Mouse (Mus musculus) cerebellum, adult (tissue): ENCODE results near the gene Olfr923.
"Not testable (repeated sequence)": the region's sequence is repeated elsewhere in the genome, so short reads cannot be mapped to it uniquely, and the experiment has no call there.

Source experiments
- ATAC-seq: cut with Nextera tagmentation; 2 replicates; pipeline ENCODE4 v1.9.2; 2017; ENCODE audit warnings: mild to moderate bottlenecking, moderate library complexity, mixed read lengths; ENCODE audit not compliant: insufficient number of reproducible peaks, low FRiP score, low TSS enrichment

The Olfr923 gene

DNA sequence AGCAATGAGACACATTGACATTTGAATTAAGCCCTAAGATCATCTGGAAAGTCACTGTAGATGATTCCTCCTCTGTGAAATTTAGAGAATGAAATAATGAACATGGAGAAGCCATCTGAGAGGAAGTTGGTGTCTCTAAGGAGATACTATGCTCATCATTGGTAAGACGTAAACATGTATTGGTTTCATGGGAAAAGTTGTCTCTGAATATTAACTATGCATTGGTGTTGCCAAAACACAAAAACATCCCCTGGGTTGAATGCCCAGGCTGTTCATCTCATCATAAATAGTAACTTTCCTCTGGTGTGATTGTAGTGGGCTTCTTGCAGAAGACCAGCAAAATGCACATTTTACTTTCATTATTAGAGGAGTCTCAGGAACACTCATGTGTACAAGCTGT lies at the start of gene Olfr923:
Gene Olfr923, plus strand, starts transcription at position 301 of the 400 bp plus-strand sequence.
- no peak for ATAC-seq

DNA sequence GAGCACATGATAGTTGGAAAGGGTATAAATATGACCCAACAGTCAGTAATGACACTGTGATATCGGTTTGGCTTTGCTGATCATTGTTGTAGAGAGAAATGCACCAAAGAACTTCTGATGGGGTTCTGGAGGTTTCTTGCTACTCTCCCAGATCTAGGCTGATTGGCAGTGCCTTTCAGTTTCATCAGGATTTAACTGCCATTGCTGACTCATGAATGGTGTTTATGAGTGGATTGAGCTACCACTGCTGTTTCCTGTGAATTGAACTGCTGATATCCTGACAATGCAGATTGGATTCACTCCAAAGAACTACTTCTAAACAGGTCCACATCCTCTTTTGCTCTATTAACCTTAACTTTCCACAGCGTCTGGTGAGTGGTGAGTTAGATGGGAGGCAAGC lies 33.7 kb upstream of the Olfr923 start:
- ATAC-seq: no peak

DNA sequence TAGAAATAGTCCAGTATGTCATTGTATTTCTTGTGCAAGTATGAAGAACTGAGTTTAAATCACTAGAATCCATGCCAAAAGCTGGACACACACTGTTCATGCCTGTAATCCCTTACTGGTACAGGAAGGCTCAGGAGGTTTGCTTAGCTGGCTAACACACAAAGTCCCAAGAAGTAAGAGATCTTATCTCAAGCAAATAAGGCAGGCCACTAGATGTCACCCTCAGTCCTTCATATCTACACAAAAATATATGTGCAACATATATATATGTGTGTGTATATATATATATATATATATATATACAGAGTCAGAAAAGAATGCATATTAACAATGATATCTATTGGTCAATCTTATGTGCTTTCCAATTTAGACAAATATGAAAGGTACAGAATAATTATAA lies 20.6 kb upstream of the Olfr923 start:
- no peak for ATAC-seq

DNA sequence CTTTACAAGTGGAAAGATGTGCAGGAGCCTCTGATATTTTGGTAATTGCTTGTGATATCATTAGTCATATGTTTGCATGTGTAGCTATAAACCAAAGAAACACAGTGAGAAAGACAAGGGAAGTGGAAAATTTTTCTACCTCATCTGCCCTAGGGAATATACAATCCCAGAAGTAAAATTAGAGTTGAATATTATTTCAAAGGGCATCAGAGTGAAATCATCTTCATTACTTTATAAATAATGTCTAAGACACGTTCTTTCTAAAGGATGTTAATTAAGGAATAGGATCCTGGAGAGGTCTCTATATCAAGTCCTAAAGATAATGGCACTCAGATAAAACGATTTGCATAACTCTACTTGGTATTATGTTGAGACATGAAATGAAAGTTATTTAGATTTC lies 12.0 kb upstream of the Olfr923 start, which contains the start of gene Olfr922:
Gene Olfr922, plus strand, starts transcription at position 301 of the 400 bp plus-strand sequence.
- ATAC-seq: no peak

DNA sequence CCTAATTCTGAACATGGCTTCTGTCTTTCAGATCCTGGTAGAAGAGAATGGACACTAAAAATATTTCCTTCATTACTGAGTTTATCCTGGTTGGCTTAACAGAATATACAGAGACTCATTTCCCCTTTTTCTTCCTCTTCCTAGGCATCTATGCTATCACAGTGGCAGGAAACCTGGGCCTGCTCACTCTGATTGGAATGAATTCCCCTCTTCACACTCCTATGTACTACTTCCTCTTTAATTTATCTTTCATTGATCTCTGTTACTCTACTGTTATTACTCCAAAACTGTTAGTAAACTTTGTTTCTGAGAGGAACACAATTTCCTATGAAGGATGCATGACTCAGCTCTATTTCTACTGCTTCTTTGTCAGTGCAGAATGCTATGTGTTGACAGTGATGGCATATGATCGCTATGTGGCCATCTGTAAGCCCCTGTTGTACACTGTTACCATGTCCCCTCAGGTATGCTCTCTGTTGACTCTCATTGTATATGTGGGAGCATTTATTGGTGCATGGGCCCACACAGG lies 10.8 kb upstream of the Olfr923 start:
- no peak for ATAC-seq

DNA sequence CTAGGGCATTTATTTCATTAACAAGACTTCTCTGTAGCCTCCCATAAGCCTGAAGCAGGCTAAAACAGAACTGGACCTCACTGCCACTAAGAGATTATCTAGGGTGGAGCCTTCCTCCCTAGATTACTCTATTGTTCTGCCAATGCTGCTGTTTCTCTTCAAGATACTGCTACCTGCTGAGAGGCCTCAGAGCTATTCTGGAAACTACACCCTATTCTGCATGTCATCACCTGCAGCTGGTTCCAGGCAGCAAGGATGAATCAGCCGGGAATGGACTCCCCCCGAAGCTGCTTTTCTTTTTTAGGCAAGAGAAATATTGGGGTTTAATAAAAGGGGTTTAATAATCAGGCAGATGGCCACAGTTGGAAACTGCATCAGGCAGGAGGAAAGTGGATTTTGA lies 6.7 kb downstream of the Olfr923 start:
- no peak for ATAC-seq

DNA sequence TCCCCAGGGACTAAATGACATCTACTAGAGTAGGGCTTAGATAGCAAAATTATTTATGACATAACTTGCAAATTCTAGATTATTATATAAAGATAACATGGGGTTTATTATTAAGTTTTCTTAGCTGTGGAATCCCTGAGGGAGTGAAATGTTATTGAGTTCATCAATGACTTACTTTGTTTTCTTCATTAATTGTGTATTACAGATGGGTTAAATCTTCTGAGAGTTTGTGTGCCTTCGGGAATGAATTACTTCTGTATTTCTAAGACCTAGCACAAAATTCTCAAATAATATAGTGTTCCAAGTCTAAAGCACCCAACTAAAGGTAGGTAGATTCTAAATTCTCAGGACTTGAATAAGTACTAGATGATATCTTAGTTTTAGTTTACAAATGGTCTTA lies 17.8 kb downstream of the Olfr923 start, which contains the start of gene Olfr924:
Gene Olfr924, plus strand, starts transcription at position 301 of the 400 bp plus-strand sequence.
- no peak for ATAC-seq

DNA sequence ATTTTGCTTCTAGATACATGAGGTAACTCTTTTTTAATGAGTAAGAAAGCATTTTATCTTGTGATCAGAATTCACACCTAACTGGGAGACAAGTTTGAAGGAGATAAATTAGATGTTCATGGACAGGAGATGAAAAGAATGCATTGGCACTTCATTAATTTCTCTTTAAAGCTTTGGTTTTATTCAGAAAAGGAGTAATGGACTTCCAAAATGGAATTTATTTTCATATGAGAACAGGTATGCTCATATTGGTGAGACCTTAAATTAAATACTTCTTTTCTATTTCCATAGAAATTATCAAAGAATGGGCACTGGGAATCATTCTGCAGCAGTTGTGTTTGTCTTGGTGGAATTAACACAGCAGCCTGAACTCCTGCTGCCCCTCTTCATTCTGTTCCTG lies 28.4 kb downstream of the Olfr923 start, which contains the start of gene Olfr26:
Gene Olfr26, plus strand, starts transcription at position 301 of the 400 bp plus-strand sequence.
- ATAC-seq: no peak

DNA sequence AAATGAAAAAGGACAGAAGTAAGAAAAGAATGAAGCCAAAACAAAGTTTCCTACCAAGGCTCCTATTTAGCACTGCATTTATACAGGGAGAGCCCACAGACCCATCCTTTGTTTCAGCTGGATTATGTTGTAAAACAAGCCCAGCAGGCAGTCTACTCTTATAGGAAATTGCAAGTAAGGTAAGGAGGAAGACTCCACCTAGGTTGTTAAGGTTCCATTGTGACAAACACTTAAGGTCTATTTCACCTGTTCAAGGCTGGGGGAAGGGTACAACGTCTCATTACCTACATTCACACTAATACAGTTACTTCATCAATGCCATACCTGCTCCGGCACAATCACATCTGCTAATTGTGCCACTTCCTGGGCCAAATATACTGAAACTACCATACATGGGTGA lies 48.5 kb downstream of the Olfr923 start:
- not testable (repeated sequence) for ATAC-seq

DNA sequence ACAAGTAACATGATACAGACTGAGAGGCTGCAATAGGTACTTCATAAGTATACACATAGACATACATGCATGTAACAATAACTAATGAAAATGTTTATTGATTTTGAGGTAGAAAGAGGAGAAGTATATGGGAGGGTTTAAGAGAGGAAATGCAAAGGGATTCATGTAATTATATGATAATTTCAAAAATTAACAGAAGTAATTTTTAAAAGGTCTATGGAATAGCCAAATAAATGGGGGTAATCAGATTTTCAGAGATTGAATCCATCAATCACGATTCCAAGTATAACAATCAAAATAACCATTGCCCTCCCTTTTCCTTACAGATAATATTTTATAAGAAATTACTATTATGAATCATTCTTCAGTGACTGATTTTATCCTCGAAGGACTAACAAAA lies 50.5 kb downstream of the Olfr923 start, which contains the start of gene Olfr926:
Gene Olfr926, plus strand, starts transcription at position 301 of the 400 bp plus-strand sequence.
- ATAC-seq: no peak
